Mouse (Mus musculus) retina, embryonic 14.5 days (tissue): ENCODE data around the gene Ube2o.

Experiments used
- DNase-seq: peaks from one replicate; pipeline ENCODE4 v3.0.0-alpha.2; 2015; ENCODE audit warnings: low spot score

Ube2o gene

GRCm38 (mm10) chr11:116581376-116581814 is at the start of gene Ube2o:
Gene Ube2o (minus strand): TSS chr11:116581447.
- DNase-seq: peak; percentile 95

GRCm38 (mm10) chr11:116630171-116630965 is 49.1 kb upstream of the Ube2o start:
- DNase-seq: no peak

- no peak for DNase-seq
Measured at GRCm38 (mm10) chr11:116629472-116629871, 48.2 kb upstream of the Ube2o start.

- DNase-seq: peak; percentile 99
Measured at GRCm38 (mm10) chr11:116628712-116629111, 47.5 kb upstream of the Ube2o start.

GRCm38 (mm10) chr11:116627072-116628020 is 46.1 kb upstream of the Ube2o start:
- DNase-seq: peak; percentile 42

GRCm38 (mm10) chr11:116626299-116627071 is 45.2 kb upstream of the Ube2o start, which contains the start of gene Rhbdf2:
Gene Rhbdf2 (minus strand): TSS chr11:116627019.
- no peak for DNase-seq

- peak; percentile 69 for DNase-seq
Measured at GRCm38 (mm10) chr11:116625081-116626000, 44.1 kb upstream of the Ube2o start.

GRCm38 (mm10) chr11:116624131-116624832 is 43.0 kb upstream of the Ube2o start:
- peak; percentile 86 for DNase-seq

- no peak for DNase-seq
Measured at GRCm38 (mm10) chr11:116623281-116624124, 42.3 kb upstream of the Ube2o start.

- no peak for DNase-seq
Measured at GRCm38 (mm10) chr11:116621258-116621704, 40.0 kb upstream of the Ube2o start.

- no peak for DNase-seq
Measured at GRCm38 (mm10) chr11:116620559-116621253, 39.5 kb upstream of the Ube2o start.

- no peak for DNase-seq
Measured at GRCm38 (mm10) chr11:116620073-116620472, 38.8 kb upstream of the Ube2o start.

- DNase-seq: peak; percentile 32
Measured at GRCm38 (mm10) chr11:116619561-116619960, 38.3 kb upstream of the Ube2o start.

- DNase-seq: no peak
Measured at GRCm38 (mm10) chr11:116619156-116619555, 37.9 kb upstream of the Ube2o start.

GRCm38 (mm10) chr11:116618666-116619065 is 37.4 kb upstream of the Ube2o start:
- DNase-seq: no peak

- DNase-seq: no peak
Measured at GRCm38 (mm10) chr11:116617641-116618040, 36.4 kb upstream of the Ube2o start.

GRCm38 (mm10) chr11:116616438-116617118 is 35.3 kb upstream of the Ube2o start:
- DNase-seq: no peak
